Mouse (Mus musculus) retina, postnatal 1 day (tissue): ENCODE data around the gene Kcnq5.
"Not testable (repeated sequence)": the region's sequence is repeated elsewhere in the genome, so short reads cannot be mapped to it uniquely, and the experiment has no call there.

Experiments used
- DNase-seq: peaks from one replicate; pipeline ENCODE4 v3.0.0-alpha.2; 2012

Gene Kcnq5

GRCm38 (mm10) chr1:21466431-21466830 lies 495.3 kb downstream of the Kcnq5 start:
- DNase-seq = no peak

DNA sequence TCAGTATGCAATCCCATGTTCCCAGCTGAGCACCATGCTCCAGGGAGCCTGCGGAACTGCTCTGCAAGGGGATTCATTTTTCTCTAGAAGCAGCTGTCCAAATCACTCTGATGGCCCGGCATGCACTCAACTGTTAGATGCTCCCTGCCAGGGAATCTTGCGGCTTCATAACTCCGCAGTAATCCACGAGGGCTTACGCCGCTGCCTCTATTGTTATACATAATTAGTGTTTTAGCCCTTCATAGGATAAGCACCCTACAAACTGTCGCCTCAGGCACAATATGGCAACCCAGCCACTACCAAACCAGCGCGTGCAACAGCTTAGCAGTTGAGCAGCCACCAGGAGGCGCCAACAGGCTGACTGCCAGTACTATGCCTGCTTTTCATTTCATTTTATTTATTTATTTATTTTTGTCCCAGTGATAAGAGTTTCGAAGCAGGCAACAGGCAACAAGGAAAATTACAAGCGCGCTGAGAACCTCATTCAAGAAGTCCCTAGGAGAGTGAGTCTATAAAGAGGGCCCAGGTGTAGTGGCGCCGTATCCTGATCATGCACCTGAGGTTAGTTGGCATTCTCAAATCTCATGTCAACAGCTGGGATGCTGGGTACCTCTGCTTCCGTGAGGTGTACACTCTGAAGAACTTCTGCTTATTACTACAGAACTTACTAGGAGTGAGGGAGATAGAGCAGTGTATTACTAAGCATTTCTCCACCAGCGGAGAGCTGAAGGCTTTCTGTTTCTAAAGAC lies 500.6 kb downstream of the Kcnq5 start:
- DNase-seq = peak; percentile 83

GRCm38 (mm10) chr1:21458581-21458980 lies 503.2 kb downstream of the Kcnq5 start:
- DNase-seq = no peak

DNA sequence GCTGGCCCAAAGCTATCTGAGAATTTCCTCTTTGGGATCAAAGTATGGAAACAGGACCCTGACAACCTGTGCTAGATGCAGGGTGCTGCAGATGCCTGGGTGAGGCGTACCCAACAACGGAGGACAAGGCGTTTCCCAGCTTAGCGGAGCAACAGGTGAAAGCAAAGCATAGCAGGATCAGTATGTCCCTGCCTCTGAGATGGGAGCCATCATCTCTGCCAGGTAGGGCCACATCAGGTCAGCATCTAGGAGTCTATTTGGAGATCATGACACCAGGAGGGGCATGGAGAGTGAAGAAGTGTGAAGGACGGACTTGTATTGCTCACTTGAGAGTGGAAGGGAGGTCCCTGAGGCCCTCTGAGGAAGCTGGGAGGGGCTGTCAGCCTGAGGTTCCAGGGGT lies 505.8 kb downstream of the Kcnq5 start:
- DNase-seq = no peak

DNA sequence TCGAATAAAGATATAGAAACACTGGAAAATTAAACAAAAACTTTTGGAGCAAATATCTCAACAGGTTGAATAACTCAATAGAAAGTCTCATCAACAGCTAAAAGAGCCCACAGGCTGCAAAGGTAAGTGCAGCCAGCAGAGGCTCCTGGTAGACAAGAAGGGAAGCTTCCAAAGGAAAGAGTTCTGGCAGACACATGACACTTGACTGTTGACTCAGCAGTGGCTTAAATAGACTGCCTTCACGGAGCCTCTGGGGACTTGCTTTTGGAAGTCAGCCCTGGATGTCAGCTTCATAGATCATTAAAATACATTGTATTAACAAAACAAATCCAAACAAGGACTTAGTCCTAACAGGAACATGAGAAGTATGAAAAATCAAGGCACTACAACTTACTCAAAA lies 513.5 kb downstream of the Kcnq5 start:
- no peak for DNase-seq

DNA sequence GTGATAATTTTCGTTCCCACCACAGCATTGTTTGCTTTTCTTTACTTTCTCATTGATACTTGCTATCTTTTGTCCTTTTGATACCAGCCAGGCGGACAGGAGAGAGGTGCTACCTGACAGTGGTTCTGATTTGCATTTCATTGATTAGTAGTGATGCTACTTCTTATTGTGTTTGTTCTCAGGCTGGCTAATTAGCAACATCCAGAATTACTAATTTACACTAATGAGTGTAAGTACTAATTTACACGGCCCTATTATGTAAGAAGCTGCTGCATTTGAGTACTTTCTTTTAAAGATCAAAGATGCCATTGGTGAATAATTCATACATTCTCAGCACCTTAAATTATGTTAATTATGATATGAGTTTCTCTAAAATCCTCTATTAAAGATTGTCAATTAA lies 525.0 kb downstream of the Kcnq5 start:
- DNase-seq = no peak

- no peak for DNase-seq
Measured at GRCm38 (mm10) chr1:21434853-21435252, 526.9 kb downstream of the Kcnq5 start.

DNA sequence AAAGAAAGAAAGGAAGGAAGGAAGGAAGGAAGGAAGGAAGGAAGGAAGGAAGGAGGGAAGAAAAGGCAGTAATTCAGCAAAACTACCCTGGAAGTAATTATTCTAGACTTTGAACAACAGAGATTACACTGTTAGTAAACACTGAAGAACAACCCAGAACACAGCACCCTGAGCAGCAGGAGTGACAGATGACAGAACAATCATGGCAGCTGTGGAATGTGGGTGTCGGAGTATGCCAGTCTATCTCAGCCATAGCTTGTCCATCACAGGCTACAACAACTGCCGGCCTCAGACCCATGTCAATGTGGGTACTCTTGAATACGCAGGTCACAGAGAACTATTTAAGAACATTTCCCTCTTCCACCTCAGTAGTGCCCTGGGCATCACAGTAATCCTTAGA lies 530.1 kb downstream of the Kcnq5 start:
- DNase-seq = no peak

DNA sequence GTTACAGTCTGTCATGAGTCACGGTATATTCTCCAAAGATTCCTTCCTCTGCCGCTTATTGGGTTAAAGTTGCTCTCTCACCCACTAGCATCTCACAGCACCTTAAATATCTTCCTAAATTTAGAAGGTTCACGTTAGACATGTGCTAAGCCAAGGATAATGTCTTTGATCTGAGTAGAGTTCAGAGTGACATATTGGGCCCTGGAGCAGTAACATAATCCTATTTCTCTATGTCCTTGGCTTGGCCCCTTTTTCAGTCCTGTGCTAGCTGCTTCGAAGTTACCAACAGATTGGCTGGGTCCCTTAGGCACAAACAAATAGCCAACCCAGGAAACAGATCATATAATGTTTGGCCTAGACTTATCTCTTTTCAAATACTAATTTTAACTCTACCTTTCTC lies 533.7 kb downstream of the Kcnq5 start:
- DNase-seq = no peak

DNA sequence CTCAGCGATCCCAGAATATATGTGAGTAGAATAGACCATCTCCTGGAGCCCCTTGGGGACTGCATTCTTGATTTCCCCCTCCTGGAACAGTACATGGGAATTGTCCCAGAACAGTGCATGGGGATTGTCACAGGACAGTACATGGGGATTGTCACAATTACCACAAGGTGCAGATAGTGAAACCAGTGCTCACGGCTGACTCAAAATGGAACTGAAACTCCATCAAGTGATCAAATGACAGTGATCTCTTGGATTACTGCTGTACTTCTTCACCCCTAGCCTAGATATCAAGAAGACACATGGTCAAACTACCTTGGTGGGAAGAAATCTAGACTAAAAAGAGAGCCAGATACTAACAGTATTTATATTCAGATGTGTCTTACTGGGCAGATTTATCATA lies 536.1 kb downstream of the Kcnq5 start:
- DNase-seq = no peak

DNA sequence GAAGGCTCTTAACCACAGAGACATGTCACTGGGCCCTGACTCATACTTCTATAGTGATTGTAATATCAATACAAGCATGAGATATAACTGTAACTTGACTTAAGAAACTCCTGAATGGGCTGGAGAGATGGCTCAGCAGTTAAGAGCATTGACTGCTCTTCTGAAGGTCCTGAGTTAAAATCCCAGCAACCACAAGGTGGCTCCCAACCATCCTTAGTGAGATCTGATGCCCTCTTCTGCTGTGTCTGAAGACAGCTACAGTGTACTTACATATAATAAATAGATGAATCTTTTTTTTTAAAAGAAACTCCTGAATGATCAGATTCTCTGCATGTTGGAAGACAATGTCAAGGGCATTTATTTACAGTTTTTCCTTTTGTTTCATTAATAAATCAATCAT lies 542.4 kb downstream of the Kcnq5 start:
- DNase-seq = peak; percentile 6

- no peak for DNase-seq
Measured at GRCm38 (mm10) chr1:21412197-21412555, 549.6 kb downstream of the Kcnq5 start.

- DNase-seq = peak; percentile 83
Measured at GRCm38 (mm10) chr1:21411331-21412196, 550.2 kb downstream of the Kcnq5 start.

DNA sequence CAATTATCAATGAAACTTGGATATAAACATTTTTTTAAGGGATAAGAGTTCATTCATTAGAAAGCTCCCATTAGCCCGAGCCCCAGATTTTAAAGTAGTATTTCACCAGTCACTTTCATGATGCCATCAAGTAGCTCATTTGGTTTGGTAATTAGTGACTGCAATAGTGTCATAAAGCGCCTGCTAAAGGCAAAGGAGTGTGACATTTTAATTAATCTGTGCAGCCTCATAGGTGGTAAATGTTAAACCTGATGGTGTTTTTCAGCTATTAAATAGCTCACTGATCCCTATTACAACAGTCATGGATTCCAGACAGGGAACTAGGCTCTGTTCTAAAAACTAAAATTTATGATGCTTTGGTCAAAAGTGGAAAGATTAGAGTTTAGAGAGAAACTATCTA lies 554.5 kb downstream of the Kcnq5 start:
- no peak for DNase-seq

GRCm38 (mm10) chr1:21402804-21403203 lies 558.9 kb downstream of the Kcnq5 start:
- DNase-seq = no peak

GRCm38 (mm10) chr1:21391138-21391671 lies 570.5 kb downstream of the Kcnq5 start:
- no peak for DNase-seq

DNA sequence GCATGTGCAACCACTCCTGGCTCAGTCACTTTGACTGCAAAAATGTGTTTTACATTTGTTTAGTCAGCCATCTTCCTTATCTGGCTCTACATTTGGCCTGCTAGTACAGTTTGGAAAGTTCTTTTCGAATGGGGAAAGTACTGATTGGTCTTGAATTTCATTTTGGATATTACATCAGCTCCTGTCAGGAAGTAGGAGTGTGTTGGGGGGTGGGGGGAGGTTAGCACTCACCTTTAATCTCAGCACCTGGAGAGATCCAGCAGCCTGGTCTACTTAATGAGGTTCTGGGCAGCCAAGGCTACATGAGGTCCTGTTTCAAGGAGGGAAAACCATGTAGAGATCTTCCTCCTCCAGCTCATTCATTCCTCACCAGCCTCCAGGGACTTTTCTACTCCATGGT lies 578.5 kb downstream of the Kcnq5 start, which contains the start of gene Khdc1b:
Gene Khdc1b, plus strand, starts transcription at position 301 of the 400 bp plus-strand sequence.
- DNase-seq = no peak

DNA sequence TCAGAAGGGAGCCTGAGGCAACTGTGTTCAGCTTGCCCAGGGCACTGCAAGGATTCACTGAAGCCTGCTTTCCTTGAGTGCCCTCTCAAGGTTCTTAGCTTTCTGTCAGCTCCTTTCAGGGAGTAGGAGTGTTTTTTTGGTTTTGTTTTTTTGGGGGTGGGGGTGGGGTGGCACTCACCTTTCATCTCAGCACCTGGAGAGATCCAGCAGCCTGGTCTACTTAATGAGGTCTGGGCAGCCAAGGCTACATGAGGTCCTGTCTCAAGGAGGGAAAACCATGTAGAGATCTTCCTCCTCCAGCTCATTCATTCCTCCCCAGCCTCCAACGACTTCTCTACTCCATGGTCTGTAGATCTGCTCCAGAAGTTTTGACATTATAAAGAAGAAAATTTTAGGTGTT lies 593.7 kb downstream of the Kcnq5 start, which contains the start of gene Khdc1c:
Gene Khdc1c, plus strand, starts transcription at position 301 of the 400 bp plus-strand sequence.
- DNase-seq = not testable (repeated sequence)

DNA sequence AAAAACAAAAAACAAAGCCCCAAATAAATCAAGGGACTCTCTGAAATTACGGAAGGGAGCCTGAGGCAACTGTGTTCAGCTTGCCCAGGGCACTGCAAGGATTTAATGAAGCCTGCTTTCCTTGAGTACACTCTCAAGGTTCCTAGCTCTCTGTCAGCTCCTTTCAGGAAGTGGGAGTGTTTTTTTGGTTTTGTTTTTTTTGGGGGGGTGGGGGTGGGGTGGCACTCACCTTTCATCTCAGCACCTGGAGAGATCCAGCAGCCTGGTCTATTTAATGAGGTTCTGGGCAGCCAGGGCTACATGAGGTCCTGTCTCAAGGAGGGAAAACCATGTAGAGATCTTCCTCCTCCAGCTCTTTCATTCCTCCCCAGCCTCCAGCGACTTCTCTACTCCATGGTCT lies 612.4 kb downstream of the Kcnq5 start, which contains the start of gene Khdc1a:
Gene Khdc1a, plus strand, starts transcription at position 301 of the 400 bp plus-strand sequence.
- DNase-seq = no peak
